Mouse (Mus musculus) urinary bladder, postnatal 14 days (tissue): ENCODE data around the gene Car1.
"Not testable (repeated sequence)": the region's sequence is repeated elsewhere in the genome, so short reads cannot be mapped to it uniquely, and the experiment has no call there.

Experiments
- DNase-seq: peaks from one replicate; pipeline ENCODE4 v3.0.0; 2021; ENCODE audit warnings: low spot score

Car1 gene

GRCm38 (mm10) chr3:14808211-14808610, at the start of gene Car1:
Gene Car1 (minus strand): TSS chr3:14808368.
- DNase-seq: no peak

- DNase-seq: no peak
These were observed 49.7 kb upstream of the Car1 start for GRCm38 (mm10) chr3:14857874-14858273.

GRCm38 (mm10) chr3:14854446-14854845, 46.3 kb upstream of the Car1 start:
- no peak for DNase-seq

- DNase-seq: no peak
These were observed 45.8 kb upstream of the Car1 start for GRCm38 (mm10) chr3:14853966-14854365.

- DNase-seq: no peak
These were observed 40.6 kb upstream of the Car1 start for GRCm38 (mm10) chr3:14848587-14849254.

- DNase-seq: no peak
These were observed 31.4 kb upstream of the Car1 start for GRCm38 (mm10) chr3:14839466-14840118.

- DNase-seq: no peak
These were observed 30.8 kb upstream of the Car1 start for GRCm38 (mm10) chr3:14838936-14839335.

- peak; percentile 13 for DNase-seq
These were observed 24.6 kb upstream of the Car1 start for GRCm38 (mm10) chr3:14832766-14833165.

GRCm38 (mm10) chr3:14831219-14831835, 23.2 kb upstream of the Car1 start:
- no peak for DNase-seq

- DNase-seq: no peak
These were observed 20.7 kb upstream of the Car1 start for GRCm38 (mm10) chr3:14828896-14829295.

- no peak for DNase-seq
These were observed 11.8 kb upstream of the Car1 start for GRCm38 (mm10) chr3:14819844-14820504.

GRCm38 (mm10) chr3:14815396-14815795, 7.2 kb upstream of the Car1 start:
- not testable (repeated sequence) for DNase-seq

- no peak for DNase-seq
These were observed 1.5 kb downstream of the Car1 start for GRCm38 (mm10) chr3:14806702-14807101.

- no peak for DNase-seq
These were observed 2.2 kb downstream of the Car1 start for GRCm38 (mm10) chr3:14805962-14806361.

- DNase-seq: no peak
These were observed 3.3 kb downstream of the Car1 start for GRCm38 (mm10) chr3:14804906-14805305.

GRCm38 (mm10) chr3:14797069-14797468, 11.1 kb downstream of the Car1 start:
- no peak for DNase-seq

GRCm38 (mm10) chr3:14795292-14796020, 12.7 kb downstream of the Car1 start:
- DNase-seq: no peak

GRCm38 (mm10) chr3:14792032-14792431, 16.1 kb downstream of the Car1 start:
- no peak for DNase-seq

GRCm38 (mm10) chr3:14787607-14788006, 20.6 kb downstream of the Car1 start:
- no peak for DNase-seq

- DNase-seq: peak; percentile 18
These were observed 21.0 kb downstream of the Car1 start for GRCm38 (mm10) chr3:14787136-14787535.

- DNase-seq: no peak
These were observed 21.6 kb downstream of the Car1 start for GRCm38 (mm10) chr3:14786551-14787079.

GRCm38 (mm10) chr3:14785353-14785752, 22.8 kb downstream of the Car1 start:
- DNase-seq: no peak
